In genomic region chr2:105416660-105417348, GRCm38 (mm10) we compare ENCODE assay signal across 14 mouse cellular contexts. TPM values are rescaled to one million over a fixed set of nuclear protein-coding genes. Genes with fewer than 3 reads are reported as not detected.
DNase-seq lines count a peak whose midpoint lies in the region; ATAC-seq and TF ChIP-seq lines count a peak whose summit lies in the region.
"Had no signal": no experiment of that assay in that cellular context is flagged by ENCODE, and none has a peak within 500 bp of the region (broad histone marks: within the 10 kb centered on the region; RNA-seq: fewer than 3 reads in every experiment).

No protein-coding gene starts in this region.

- H3K9me3 ChIP-seq in hindbrain, postnatal 0 days (ENCODE audit: low read length) = no peaks in the 10 kb centered on the region
- H3K9me3 ChIP-seq in liver, embryonic 11.5 days (ENCODE audit: control insufficient read depth, low read length) = no peaks in the 10 kb centered on the region
- H3K9me3 ChIP-seq: heart, embryonic 12.5 days had no signal

- 0 out of 2 replicates have a peak, but pooled peaks cover 10% of the 10 kb centered on the region for H3K4me1 ChIP-seq in hindbrain, postnatal 0 days (ENCODE audit: insufficient read depth, low read length)
- peaks cover 30% of the 10 kb centered on the region for H3K4me1 ChIP-seq in liver, embryonic 11.5 days (replicated peaks; ENCODE audit: control insufficient read depth, insufficient read depth, low read length)
- H3K4me1 ChIP-seq: megakaryocyte, embryonic 14.5 days had no signal

- no peaks in the 10 kb centered on the region for H3K36me3 ChIP-seq in hindbrain, postnatal 0 days (ENCODE audit: insufficient read depth, low read length)
- H3K36me3 ChIP-seq in liver, embryonic 11.5 days (ENCODE audit: control insufficient read depth, insufficient read depth, low read length) = no peaks in the 10 kb centered on the region
- H3K36me3 ChIP-seq: heart, embryonic 12.5 days had no signal

- TF ChIP-seq CTCF in hindbrain, postnatal 0 days (IDR thresholded peaks at IDR 0.05; ENCODE audit: low read depth) = no peak

- WGBS in hindbrain, postnatal 0 days = 16% methylated on average over 8 of the region's 8 CpGs
- WGBS in liver, embryonic 11.5 days = 79% methylated on average over 8 of the region's 8 CpGs

- no peak overlapping the region for H3K27ac ChIP-seq in hindbrain, postnatal 0 days
- H3K27ac ChIP-seq in liver, embryonic 11.5 days (ENCODE audit: low read depth, low read length) = no peak overlapping the region
- H3K27ac ChIP-seq: layer of hippocampus, adult 2 months; liver, embryonic 14.5 days had no signal

- no peak overlapping the region for H3K4me2 ChIP-seq in hindbrain, postnatal 0 days (ENCODE audit: low read depth, low read length)
- no peak overlapping the region for H3K4me2 ChIP-seq in liver, embryonic 11.5 days
- H3K4me2 ChIP-seq: heart, embryonic 12.5 days had no signal

- intact Hi-C loops in heart, postnatal 10 days (cut with DNase I) = no loop called here

- DNase-seq in cerebellum, postnatal 36 days = peak; percentile 14 to 16
- DNase-seq in cerebellum, adult 8-10 months = no peak
- DNase-seq in lung, postnatal 10 days = peak; percentile 11
- no peak for DNase-seq in lung, adult 18-20 months
- peak; percentile 73 for DNase-seq in hindbrain, postnatal 0 days (ENCODE audit: low spot score)
- peak; percentile 51 for DNase-seq in right cerebral cortex, postnatal 14 days
- no peak for DNase-seq in heart, postnatal 10 days
- DNase-seq in liver, embryonic 11.5 days (ENCODE audit: low spot score) = no peak
- DNase-seq: thymus, postnatal 36 days had no signal

- H3K9ac ChIP-seq in hindbrain, postnatal 0 days (replicated peaks; ENCODE audit: low read length) = no peak overlapping the region
- H3K9ac ChIP-seq in liver, embryonic 11.5 days (ENCODE audit: low read depth, low read length) = no peak overlapping the region
- H3K9ac ChIP-seq: heart, embryonic 12.5 days; liver, embryonic 14.5 days had no signal

- H3K27me3 ChIP-seq in hindbrain, postnatal 0 days (ENCODE audit: insufficient read depth, low read length) = no peaks in the 10 kb centered on the region
- no peaks in the 10 kb centered on the region for H3K27me3 ChIP-seq in liver, embryonic 11.5 days (replicated peaks; ENCODE audit: control insufficient read depth, insufficient read depth, low read length)

- no peak overlapping the region for H3K4me3 ChIP-seq in hindbrain, postnatal 0 days (ENCODE audit: low read length)
- H3K4me3 ChIP-seq in liver, embryonic 11.5 days (ENCODE audit: low read depth, low read length) = no peak overlapping the region
- H3K4me3 ChIP-seq: heart, embryonic 12.5 days; layer of hippocampus, adult 2 months; megakaryocyte, embryonic 14.5 days had no signal

- peak; percentile 75 for ATAC-seq in hindbrain, postnatal 0 days
- ATAC-seq in liver, embryonic 11.5 days (replicated peaks; ENCODE audit: low FRiP score) = no peak
- ATAC-seq: intestine, postnatal 0 days had no signal

RNA-seq across cellular contexts. Expression of gene Rcn1, which starts 17.7 kb away (rescaled TPM):
- 27.7 and 32.5 TPM in 2 replicates for total RNA-seq in hindbrain, postnatal 0 days (2014; rRNA removed)
- polyA plus RNA-seq in hindbrain, postnatal 0 days (2015; fragmentation: Nextera tagmentation; extraction: Ambion mirVana) = 61.2 and 64.2 TPM in 2 replicates
- total RNA-seq in heart, postnatal 10 days (2021) = 10 to 100 TPM; 40.5 to 50.9 TPM
- 76.1 and 79.6 TPM in 2 replicates for polyA plus RNA-seq in liver, embryonic 11.5 days (2014; fragmentation: Nextera tagmentation; extraction: Ambion mirVana)

Comparison
In these comparisons a context has a peak if more than half of its experiments do, and no peak if none do; other contexts are left out.
1. DNase-seq: peak in cerebellum, postnatal 36 days (2 of 2), lung, postnatal 10 days (single experiment), hindbrain, postnatal 0 days (single experiment) and right cerebral cortex, postnatal 14 days (single experiment); none in cerebellum, adult 8-10 months (single experiment), lung, adult 18-20 months (0 of 2), heart, postnatal 10 days (0 of 2) and liver, embryonic 11.5 days (single experiment).